Mouse (Mus musculus) lung, adult 2 months (tissue): ENCODE data around the gene Inpp5k. TPM values are rescaled to one million over a fixed set of nuclear protein-coding genes. Genes with fewer than 3 reads are reported as not detected.

ENCODE experiments used
- DNase-seq: peaks from one replicate; pipeline ENCODE4 v3.0.0; 2022
- H3K4me1 ChIP-seq: fragments of 200-500 bp; 2 replicates; pipeline ENCODE4 v1.6.1; 2011; ENCODE audit warnings: low read length; ENCODE audit not compliant: control insufficient read depth, insufficient read depth
- H3K4me3 ChIP-seq: fragments of 200-500 bp; replicated peaks from 2 replicates; pipeline ENCODE3; 2011; ENCODE audit warnings: low read depth, mild to moderate bottlenecking, control low read depth, low read length; ENCODE audit errors: extremely low read depth
- CTCF ChIP-seq: fragments of 200-500 bp; IDR thresholded peaks from 2 replicates; pipeline ENCODE4 v1.5.1; 2011; ENCODE audit warnings: mild to moderate bottlenecking, low read length, control low read depth; ENCODE audit not compliant: insufficient read depth
- POLR2A ChIP-seq: fragments of 200-500 bp; IDR thresholded peaks from 2 replicates; pipeline ENCODE4 v1.6.1; 2011; ENCODE audit warnings: low read depth, mild to moderate bottlenecking, control low read depth, low read length, borderline replicate concordance; ENCODE audit errors: extremely low read depth
- WGBS: fragments of 180-500 bp; shearing (Covaris S2); methylation state at CpG from one replicate; pipeline ENCODE4 v1.1.7; 2018; 5-methylcytosine and 5-hydroxymethylcytosine counted together
- polyA plus RNA-seq: library from polyadenylated mRNA; depleted of rRNA; stranded (reverse); fragments of >200 nt; gene quantifications from 2 replicates; pipeline ENCODE4 v1.2.3, GENCODE M21; 2012

The Inpp5k gene
- polyA plus RNA-seq, 1 experiment = 130 TPM

- TF ChIP-seq POLR2A (peak; percentile 53), CTCF (no peak)
Measured at GRCm38 (mm10) chr11:75651426-75652221, 20.8 kb downstream of the Inpp5k start.

GRCm38 (mm10) chr11:75652222-75652941 lies 21.6 kb downstream of the Inpp5k start:
- 24% methylated on average over 20 of the region's 20 CpGs for WGBS
- H3K4me1 ChIP-seq = peaks cover 50% of the 10 kb centered on the region
- H3K4me3 ChIP-seq = peak overlapping the region; percentile 92
- TF ChIP-seq CTCF (no peak), POLR2A (no peak)
- no peak for DNase-seq

More at GRCm38 (mm10) chr11:75651426-75652221, 20.8 kb downstream of the Inpp5k start:
- Histone ChIP-seq H3K4me3 (peak overlapping the region; percentile 92), H3K4me1 (peaks cover 43% of the 10 kb centered on the region)
- under 1% methylated on average over 54 of the region's 54 CpGs for WGBS
- DNase-seq = peak; percentile 84

- TF ChIP-seq CTCF = peak; percentile 13; the same call in 1 of the 2 replicates
- TF ChIP-seq POLR2A = peak; percentile 12; the same call in 1 of the 2 replicates
- Histone ChIP-seq H3K4me3 (peak overlapping the region; percentile 73), H3K4me1 (peaks cover 50% of the 10 kb centered on the region)
- 32% methylated on average over 14 of the region's 14 CpGs for WGBS
- DNase-seq = peak; percentile 61
Measured at GRCm38 (mm10) chr11:75652942-75653684, 22.3 kb downstream of the Inpp5k start.

GRCm38 (mm10) chr11:75653781-75654470 lies 23.1 kb downstream of the Inpp5k start:
- H3K4me1 ChIP-seq = peaks cover 45% of the 10 kb centered on the region
- peak; percentile 80; the same call in 1 of the 2 replicates for TF ChIP-seq POLR2A
- TF ChIP-seq CTCF = no peak
- DNase-seq = peak; percentile 93
- H3K4me3 ChIP-seq = peak overlapping the region; percentile 73
- WGBS = 2% methylated on average over 45 of the region's 45 CpGs

- peaks cover 44% of the 10 kb centered on the region for H3K4me1 ChIP-seq
- peak overlapping the region; percentile 73 for H3K4me3 ChIP-seq
- DNase-seq = peak; percentile 40
- WGBS = 46% methylated on average over 25 of the region's 25 CpGs
- no peak for TF ChIP-seq POLR2A
- no peak for TF ChIP-seq CTCF
Measured at GRCm38 (mm10) chr11:75654471-75655390, 23.9 kb downstream of the Inpp5k start.

- peaks cover 34% of the 10 kb centered on the region for H3K4me1 ChIP-seq
- H3K4me3 ChIP-seq = peak overlapping the region; percentile 93
- peak; percentile 90 for DNase-seq
- whole genome bisulfite sequencing = under 1% methylated on average over 77 of the region's 78 CpGs
- TF ChIP-seq POLR2A = peak; percentile 46; the same call in 1 of the 2 replicates
- no peak for TF ChIP-seq CTCF
Measured at GRCm38 (mm10) chr11:75655621-75656545, 25.1 kb downstream of the Inpp5k start.

- Histone ChIP-seq H3K4me1 (peaks cover 32% of the 10 kb centered on the region), H3K4me3 (peak overlapping the region; percentile 93)
- WGBS = 37% methylated on average over 20 of the region's 20 CpGs
- DNase-seq = peak; percentile 51
- TF ChIP-seq POLR2A = peak; percentile 47; the same call in 1 of the 2 replicates
- TF ChIP-seq CTCF = no peak
Measured at GRCm38 (mm10) chr11:75656621-75657590, 26.1 kb downstream of the Inpp5k start.
